Mouse (Mus musculus): ENCODE results near the gene Tnc.

DNA sequence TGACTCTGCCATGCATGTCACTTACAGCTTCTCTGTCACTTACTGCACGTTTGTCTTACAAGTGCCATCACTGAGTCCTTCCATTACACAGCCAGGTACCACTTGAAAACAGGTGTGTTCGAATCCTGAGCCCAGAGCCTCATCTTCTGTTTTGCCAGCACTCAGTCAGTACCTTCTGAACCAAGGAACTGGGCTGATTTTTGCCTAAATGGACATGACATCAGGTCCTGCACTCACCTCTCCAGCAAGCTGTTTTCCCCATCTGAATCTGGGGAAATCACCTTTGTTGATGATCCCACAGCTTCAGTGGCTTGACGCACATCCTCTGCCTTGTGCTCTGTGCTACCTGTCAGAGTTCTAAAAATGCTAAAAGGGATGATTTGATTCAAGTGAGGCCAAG is 107.4 kb downstream of the Tnc start:
- TF ChIP-seq CTCF (conservative IDR thresholded peaks at IDR 0.05; ENCODE audit: low read length), result no peak
- TF ChIP-seq NANOG (IDR thresholded peaks at IDR 0.05; ENCODE audit: borderline replicate concordance, low read length), result no peak
- no peak for TF ChIP-seq POU5F1 (IDR thresholded peaks at IDR 0.05; ENCODE audit: borderline replicate concordance, low read length)

Data from E14TG2a.4 (cell line).